Mouse (Mus musculus): ENCODE data around the gene Ipo8. TPM values are rescaled to one million over a fixed set of nuclear protein-coding genes. Genes with fewer than 3 reads are reported as not detected.

Ipo8 gene
- 21.5 and 29.4 TPM in 2 replicates for polyA plus RNA-seq (2012)

- no peak for TF ChIP-seq GATA1 (IDR thresholded peaks at IDR 0.05; ENCODE audit: low read length)
Measured at GRCm38 (mm10) chr6:148830748-148831727, at the start of gene Ipo8. Gene Ipo8 (minus strand): TSS chr6:148831467.

GRCm38 (mm10) chr6:148873911-148874310, 42.6 kb upstream of the Ipo8 start:
- TF ChIP-seq GATA1 (IDR thresholded peaks at IDR 0.05; ENCODE audit: low read length), result no peak

GRCm38 (mm10) chr6:148845629-148846028, 14.4 kb upstream of the Ipo8 start:
- TF ChIP-seq GATA1 (IDR thresholded peaks at IDR 0.05; ENCODE audit: low read length), result no peak

- TF ChIP-seq GATA1 (IDR thresholded peaks at IDR 0.05; ENCODE audit: low read length), result no peak
Measured at GRCm38 (mm10) chr6:148841760-148842159, 10.5 kb upstream of the Ipo8 start.

GRCm38 (mm10) chr6:148838460-148838859, 7.2 kb upstream of the Ipo8 start:
- TF ChIP-seq GATA1 (IDR thresholded peaks at IDR 0.05; ENCODE audit: low read length), result no peak

GRCm38 (mm10) chr6:148831728-148832121, 458 bp upstream of the Ipo8 start:
- no peak for TF ChIP-seq GATA1 (IDR thresholded peaks at IDR 0.05; ENCODE audit: low read length)

- TF ChIP-seq GATA1 (IDR thresholded peaks at IDR 0.05; ENCODE audit: low read length), result no peak
Measured at GRCm38 (mm10) chr6:148830355-148830747, 916 bp downstream of the Ipo8 start.

- TF ChIP-seq GATA1 (IDR thresholded peaks at IDR 0.05; ENCODE audit: low read length), result no peak
Measured at GRCm38 (mm10) chr6:148826119-148826518, 5.1 kb downstream of the Ipo8 start.

- TF ChIP-seq GATA1 (IDR thresholded peaks at IDR 0.05; ENCODE audit: low read length), result no peak
Measured at GRCm38 (mm10) chr6:148818624-148819343, 12.5 kb downstream of the Ipo8 start.

- TF ChIP-seq GATA1 (IDR thresholded peaks at IDR 0.05; ENCODE audit: low read length), result no peak
Measured at GRCm38 (mm10) chr6:148816751-148817150, 14.5 kb downstream of the Ipo8 start.

GRCm38 (mm10) chr6:148811117-148811516, 20.1 kb downstream of the Ipo8 start:
- TF ChIP-seq GATA1 (IDR thresholded peaks at IDR 0.05; ENCODE audit: low read length), result no peak

- TF ChIP-seq GATA1 (IDR thresholded peaks at IDR 0.05; ENCODE audit: low read length), result no peak
Measured at GRCm38 (mm10) chr6:148799773-148800172, 31.5 kb downstream of the Ipo8 start.

- no peak for TF ChIP-seq GATA1 (IDR thresholded peaks at IDR 0.05; ENCODE audit: low read length)
Measured at GRCm38 (mm10) chr6:148795145-148795544, 36.1 kb downstream of the Ipo8 start.

GRCm38 (mm10) chr6:148789010-148789673, 42.1 kb downstream of the Ipo8 start:
- no peak for TF ChIP-seq GATA1 (IDR thresholded peaks at IDR 0.05; ENCODE audit: low read length)

- no peak for TF ChIP-seq GATA1 (IDR thresholded peaks at IDR 0.05; ENCODE audit: low read length)
Measured at GRCm38 (mm10) chr6:148786186-148786585, 45.1 kb downstream of the Ipo8 start.

- TF ChIP-seq GATA1 (IDR thresholded peaks at IDR 0.05; ENCODE audit: low read length), result no peak
Measured at GRCm38 (mm10) chr6:148784418-148784817, 46.8 kb downstream of the Ipo8 start.
